Mouse (Mus musculus) layer of hippocampus, adult 18-20 months (tissue): Measurements from ENCODE around the gene Wtip. TPM values are rescaled to one million over a fixed set of nuclear protein-coding genes. Genes with fewer than 3 reads are reported as not detected.
"Not testable (repeated sequence)": the region's sequence is repeated elsewhere in the genome, so short reads cannot be mapped to it uniquely, and the experiment has no call there.

Experiments
- DNase-seq, 2 experiments: peaks; one replicate each; pipeline ENCODE4 v3.0.0; 2022; ENCODE audit warnings: low spot score in 2 of 2
- long read RNA-seq: library from polyadenylated mRNA; stranded (forward); transcript quantifications from one replicate; pipeline ENCODE4 v2.0.0, GENCODE M21; 2021
- total RNA-seq, 2 experiments: library from RNA; stranded (reverse); gene quantifications; 2 replicates each; pipeline ENCODE4 v1.2.3; 2021

Wtip gene
- 10 to 100 TPM in 1 of 2 experiments, 1 to 10 TPM in 1; 9.5 to 11.6 TPM for total RNA-seq
- long read RNA-seq, transcript Wtip-201 (8 exons, 1,962 nt): major isoform, 8 of 11 reads
- long read RNA-seq, partial matches to known transcripts: 0 of 11 reads
- long read RNA-seq, other reads (novel, unspliced or antisense): 3 of 11 reads

GRCm38 (mm10) chr7:34133117-34133762 lies at the start of gene Wtip:
Gene Wtip (minus strand): TSS chr7:34133268.
- DNase-seq: peak in 1 of 2 experiments; percentile 46

GRCm38 (mm10) chr7:34176241-34176640 lies 43.2 kb upstream of the Wtip start:
- not testable (repeated sequence) for DNase-seq

GRCm38 (mm10) chr7:34172251-34172650 lies 39.2 kb upstream of the Wtip start:
- DNase-seq: no peak

GRCm38 (mm10) chr7:34169454-34169853 lies 36.4 kb upstream of the Wtip start, which contains the start of gene Uba2:
Gene Uba2 (minus strand): TSS chr7:34169599.
- no peak for DNase-seq

GRCm38 (mm10) chr7:34168470-34169251 lies 35.6 kb upstream of the Wtip start:
- DNase-seq: peak; percentile 85 to 96

- DNase-seq: no peak
These were observed 34.9 kb upstream of the Wtip start for GRCm38 (mm10) chr7:34167766-34168469.

- no peak for DNase-seq
These were observed 33.8 kb upstream of the Wtip start for GRCm38 (mm10) chr7:34166850-34167249.

- no peak for DNase-seq
These were observed 32.9 kb upstream of the Wtip start for GRCm38 (mm10) chr7:34165999-34166398.

- DNase-seq: no peak
These were observed 31.6 kb upstream of the Wtip start for GRCm38 (mm10) chr7:34164671-34165070.

GRCm38 (mm10) chr7:34159167-34159566 lies 26.1 kb upstream of the Wtip start:
- DNase-seq: no peak

GRCm38 (mm10) chr7:34157994-34158393 lies 24.9 kb upstream of the Wtip start:
- DNase-seq: no peak

GRCm38 (mm10) chr7:34147193-34147592 lies 14.1 kb upstream of the Wtip start:
- DNase-seq: no peak

GRCm38 (mm10) chr7:34141123-34141522 lies 8.1 kb upstream of the Wtip start:
- peak in 1 of 2 experiments; percentile 48 for DNase-seq

GRCm38 (mm10) chr7:34139493-34139892 lies 6.4 kb upstream of the Wtip start:
- no peak for DNase-seq

- DNase-seq: no peak
These were observed 1.3 kb upstream of the Wtip start for GRCm38 (mm10) chr7:34134336-34134735.

- DNase-seq: no peak
These were observed 551 bp downstream of the Wtip start for GRCm38 (mm10) chr7:34132355-34133079.

GRCm38 (mm10) chr7:34131959-34132354 lies 1.1 kb downstream of the Wtip start:
- no peak for DNase-seq

- no peak for DNase-seq
These were observed 1.9 kb downstream of the Wtip start for GRCm38 (mm10) chr7:34131118-34131517.

GRCm38 (mm10) chr7:34126291-34126690 lies 6.8 kb downstream of the Wtip start:
- DNase-seq: no peak

GRCm38 (mm10) chr7:34125346-34125745 lies 7.7 kb downstream of the Wtip start:
- DNase-seq: no peak
